Comparison of ENCODE assay signal across 19 mouse cellular contexts in the genomic region with DNA sequence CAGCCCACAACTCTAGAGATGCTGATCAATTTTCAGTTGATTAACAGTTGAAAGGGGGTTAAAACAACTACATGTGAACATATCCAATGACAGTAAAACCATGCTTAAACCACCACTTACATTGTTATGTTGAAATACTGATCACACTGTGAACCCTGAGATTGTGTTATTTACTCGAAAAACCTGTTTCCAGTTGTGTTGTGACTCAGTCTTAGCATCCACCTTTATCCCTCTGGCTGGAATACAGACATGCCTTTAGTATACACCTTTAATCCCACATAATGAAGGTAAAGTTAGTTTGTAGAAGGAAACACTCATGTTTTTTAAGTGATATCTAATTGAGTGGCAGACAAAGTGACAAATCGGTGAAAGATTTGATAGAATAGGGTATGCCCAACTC.
"Had no signal": no experiment of that assay in that cellular context is flagged by ENCODE, and none has a peak within 500 bp of the region (broad histone marks: within the 10 kb centered on the region; RNA-seq: fewer than 3 reads in every experiment).

No protein-coding gene starts in this region.

- H3K27me3 ChIP-seq: lung, embryonic 15.5 days; megakaryocyte, embryonic 14.5 days; midbrain, embryonic 12.5 days; neural tube, embryonic 13.5 days; neural tube, embryonic 15.5 days had no signal

- H3K4me2 ChIP-seq: lung, embryonic 15.5 days; midbrain, embryonic 12.5 days; neural tube, embryonic 13.5 days; neural tube, embryonic 15.5 days had no signal

- H3K4me3 ChIP-seq: lung, embryonic 15.5 days; megakaryocyte, embryonic 14.5 days; midbrain, embryonic 12.5 days; myocyte; neural tube, embryonic 13.5 days; neural tube, embryonic 15.5 days had no signal

- H3K9ac ChIP-seq: lung, embryonic 15.5 days; midbrain, embryonic 12.5 days; neural tube, embryonic 13.5 days; neural tube, embryonic 15.5 days had no signal

- H3K9me3 ChIP-seq: lung, embryonic 15.5 days; megakaryocyte, embryonic 14.5 days; midbrain, embryonic 12.5 days; neural tube, embryonic 13.5 days; neural tube, embryonic 15.5 days had no signal

- ATAC-seq: lung, postnatal 0 days; midbrain, embryonic 16.5 days had no signal

- H3K4me1 ChIP-seq: lung, embryonic 15.5 days; midbrain, embryonic 12.5 days; neural tube, embryonic 13.5 days had no signal

- H3K27ac ChIP-seq: lung, embryonic 15.5 days; midbrain, embryonic 12.5 days; neural tube, embryonic 13.5 days; neural tube, embryonic 15.5 days had no signal

- DNase-seq: lung, adult 2 months; lung, postnatal 14 days; midbrain, embryonic 14.5 days; retina, postnatal 1 day; right cerebral cortex, adult 18-20 months; right cerebral cortex, postnatal 25 days; right cerebral cortex, postnatal 4 days; spleen, adult 18-20 months; thymus, adult 2 months; thymus, postnatal 25 days; thymus, postnatal 4 days had no signal

- H3K36me3 ChIP-seq: lung, embryonic 15.5 days had no signal
